Mouse (Mus musculus) cerebral cortex, adult 2 months (tissue): Measurements from ENCODE around the gene Tmem242.

Source experiments
- WGBS: fragments of 180-500 bp; shearing (Covaris S2); methylation state at CpG from one replicate; pipeline ENCODE4 v1.1.7; 2018; 5-methylcytosine and 5-hydroxymethylcytosine counted together

Gene Tmem242

GRCm38 (mm10) chr17:5416518-5416917 lies 23.5 kb downstream of the Tmem242 start:
- WGBS, result 90% methylated on average over 3 of the region's 3 CpGs

- WGBS, result 98% methylated on average over 3 of the region's 3 CpGs
Observed at GRCm38 (mm10) chr17:5414041-5414440, 26.0 kb downstream of the Tmem242 start.

DNA sequence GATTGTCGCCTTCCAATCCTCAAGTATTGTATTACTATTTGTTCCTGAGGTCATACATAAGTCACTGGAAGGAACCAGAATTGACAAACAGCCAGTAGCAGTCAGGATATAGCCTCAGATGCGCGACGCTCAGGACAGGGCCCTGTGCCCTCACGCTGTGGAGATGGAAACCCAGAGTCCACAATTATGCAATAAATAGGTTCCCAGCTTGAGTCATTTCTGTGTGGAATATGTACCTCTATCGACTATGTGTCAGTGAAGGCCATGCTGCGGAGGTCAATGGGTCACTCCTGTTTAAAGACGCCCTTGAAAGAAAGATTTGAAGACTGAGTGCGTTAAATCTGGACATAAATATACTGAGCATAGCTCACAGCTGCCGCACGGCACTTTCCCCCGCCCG lies 26.7 kb downstream of the Tmem242 start:
- 93% methylated on average over 13 of the region's 13 CpGs for WGBS

GRCm38 (mm10) chr17:5412740-5413139 lies 27.3 kb downstream of the Tmem242 start:
- WGBS, result 94% methylated on average over 7 of the region's 7 CpGs

- WGBS, result 97% methylated on average over 8 of the region's 8 CpGs
Observed at GRCm38 (mm10) chr17:5412301-5412700, 27.8 kb downstream of the Tmem242 start.

GRCm38 (mm10) chr17:5411205-5411604 lies 28.9 kb downstream of the Tmem242 start:
- WGBS, result 62% methylated on average over 17 of the region's 17 CpGs

GRCm38 (mm10) chr17:5410336-5410735 lies 29.7 kb downstream of the Tmem242 start:
- 55% methylated on average over 4 of the region's 4 CpGs for WGBS

DNA sequence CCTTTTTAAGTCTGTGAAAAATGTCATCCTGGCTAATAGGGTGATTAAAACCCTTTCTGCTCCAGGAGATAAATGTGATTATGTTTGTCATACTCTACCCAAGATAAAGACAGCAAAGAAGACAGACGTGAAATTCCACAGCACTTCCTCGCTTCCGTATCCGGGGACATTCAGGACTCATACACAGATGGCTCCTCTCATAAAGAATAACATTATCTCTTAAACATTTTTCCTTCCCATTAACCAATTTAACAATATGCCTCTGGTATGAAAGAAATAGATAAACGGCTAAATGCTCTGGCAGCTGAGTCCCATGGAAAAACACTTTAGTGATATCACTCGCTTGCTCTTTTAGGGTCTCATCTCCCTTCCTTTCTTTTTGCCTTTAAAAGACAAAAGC lies 33.0 kb downstream of the Tmem242 start:
- WGBS, result 57% methylated on average over 6 of the region's 6 CpGs

DNA sequence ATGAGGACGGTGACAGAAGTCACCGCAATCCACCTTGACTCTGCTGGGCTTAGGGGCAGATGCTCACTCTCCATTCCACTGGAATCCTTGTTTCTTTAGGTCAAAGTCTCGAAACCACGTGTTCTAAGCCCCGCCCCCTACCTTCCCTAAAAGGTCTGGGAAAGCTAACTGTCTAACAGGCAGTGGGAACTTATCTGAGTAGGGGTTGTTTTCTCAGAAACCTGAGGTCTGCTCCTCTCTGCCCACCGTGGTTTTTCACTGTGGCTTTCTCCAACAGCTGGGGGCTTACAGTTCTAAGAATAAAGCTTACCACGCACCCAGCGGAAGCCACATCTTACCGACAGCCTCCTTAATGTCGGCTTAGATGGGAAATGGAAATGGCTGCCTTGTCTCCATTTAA lies 33.5 kb downstream of the Tmem242 start:
- WGBS, result 41% methylated on average over 10 of the region's 10 CpGs

- WGBS, result 87% methylated on average over 6 of the region's 6 CpGs
Observed at GRCm38 (mm10) chr17:5403885-5404284, 36.2 kb downstream of the Tmem242 start.

DNA sequence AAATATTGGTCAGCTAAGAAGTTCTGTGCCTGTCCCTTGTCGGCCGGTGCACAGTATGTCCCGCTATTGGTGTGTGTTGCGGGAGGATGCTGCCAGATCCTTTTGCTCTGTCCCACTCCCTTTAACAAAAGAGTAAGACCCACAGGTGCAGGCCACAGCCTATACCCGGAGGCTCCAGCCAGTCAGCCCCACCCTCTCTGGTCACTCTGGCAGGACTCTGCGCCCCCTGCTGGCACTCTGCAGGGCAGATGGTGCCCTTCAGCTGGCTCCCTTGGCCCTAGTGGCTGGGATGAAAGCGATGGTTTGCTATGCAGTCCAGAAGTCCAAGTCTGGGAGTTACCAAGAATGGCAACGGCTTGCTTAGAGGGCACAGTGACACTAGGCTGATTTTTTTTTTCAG lies 37.4 kb downstream of the Tmem242 start:
- 33% methylated on average over 8 of the region's 8 CpGs for WGBS

DNA sequence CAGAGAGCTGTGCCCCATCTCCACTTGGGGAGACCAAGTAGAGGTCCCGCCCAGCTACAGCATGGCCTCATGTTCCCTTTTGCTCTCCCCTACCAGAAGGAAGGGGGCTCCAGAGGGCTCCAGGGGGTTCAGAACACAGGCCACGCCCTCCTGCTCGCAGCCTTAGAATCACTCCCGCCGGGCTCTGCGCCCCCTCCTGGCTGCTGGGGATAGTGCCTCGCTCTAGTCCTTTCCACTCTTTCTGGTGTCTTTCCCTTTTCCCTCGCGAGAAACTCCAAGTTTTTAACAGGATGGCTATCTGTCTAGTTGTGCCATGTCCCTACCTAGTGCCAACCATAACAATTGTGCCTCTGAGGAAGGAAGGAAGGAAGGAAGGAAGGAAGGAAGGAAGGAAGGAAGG lies 38.0 kb downstream of the Tmem242 start:
- WGBS, result 13% methylated on average over 9 of the region's 9 CpGs

GRCm38 (mm10) chr17:5401288-5401687 lies 38.8 kb downstream of the Tmem242 start:
- 63% methylated on average over 10 of the region's 10 CpGs for WGBS

- WGBS, result 45% methylated on average over 14 of the region's 14 CpGs
Observed at GRCm38 (mm10) chr17:5400435-5401090, 39.5 kb downstream of the Tmem242 start.

DNA sequence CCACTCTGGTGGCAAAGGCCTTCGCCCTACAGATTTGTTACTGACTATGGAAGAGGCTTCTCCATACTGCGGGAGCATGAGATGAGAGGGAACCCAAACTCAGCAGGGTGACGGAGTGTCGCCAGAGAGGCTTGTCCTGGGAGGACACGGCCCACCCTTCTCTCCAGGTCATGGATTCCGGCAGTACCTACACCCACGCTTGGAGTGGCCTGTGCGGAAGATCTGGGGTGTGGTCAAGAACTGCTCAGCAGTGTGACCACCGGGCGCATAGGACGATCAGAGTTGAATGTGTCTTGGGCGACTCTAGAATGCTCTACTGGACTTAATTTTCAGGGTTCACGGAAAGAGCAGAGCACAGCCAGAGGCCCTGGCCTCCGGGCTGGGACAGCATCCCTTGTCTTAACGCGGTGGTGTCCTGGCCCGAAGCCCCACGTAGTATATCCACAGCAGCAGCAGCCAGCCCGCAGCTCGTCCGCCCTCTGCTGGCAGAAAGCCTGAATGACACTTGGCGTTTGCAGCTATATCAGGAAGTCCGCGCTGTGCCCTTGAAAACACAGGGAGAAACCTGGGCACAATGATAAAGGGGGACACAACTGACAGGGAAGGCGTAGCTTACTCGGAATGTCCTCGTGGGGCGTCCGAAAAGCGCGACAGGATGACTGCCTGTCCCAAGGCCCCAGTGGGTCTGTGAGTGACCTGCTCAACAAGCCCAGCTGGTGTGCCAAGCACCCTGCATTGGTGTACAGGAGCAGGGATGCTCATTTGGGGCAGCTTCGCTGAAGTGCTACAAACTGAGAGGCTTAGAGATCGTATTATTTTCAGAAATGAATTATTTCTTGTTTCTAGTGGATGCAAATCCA lies 42.7 kb downstream of the Tmem242 start:
- 29% methylated on average over 33 of the region's 33 CpGs for WGBS

GRCm38 (mm10) chr17:5396213-5396612 lies 43.8 kb downstream of the Tmem242 start:
- WGBS, result 48% methylated on average over 5 of the region's 5 CpGs

DNA sequence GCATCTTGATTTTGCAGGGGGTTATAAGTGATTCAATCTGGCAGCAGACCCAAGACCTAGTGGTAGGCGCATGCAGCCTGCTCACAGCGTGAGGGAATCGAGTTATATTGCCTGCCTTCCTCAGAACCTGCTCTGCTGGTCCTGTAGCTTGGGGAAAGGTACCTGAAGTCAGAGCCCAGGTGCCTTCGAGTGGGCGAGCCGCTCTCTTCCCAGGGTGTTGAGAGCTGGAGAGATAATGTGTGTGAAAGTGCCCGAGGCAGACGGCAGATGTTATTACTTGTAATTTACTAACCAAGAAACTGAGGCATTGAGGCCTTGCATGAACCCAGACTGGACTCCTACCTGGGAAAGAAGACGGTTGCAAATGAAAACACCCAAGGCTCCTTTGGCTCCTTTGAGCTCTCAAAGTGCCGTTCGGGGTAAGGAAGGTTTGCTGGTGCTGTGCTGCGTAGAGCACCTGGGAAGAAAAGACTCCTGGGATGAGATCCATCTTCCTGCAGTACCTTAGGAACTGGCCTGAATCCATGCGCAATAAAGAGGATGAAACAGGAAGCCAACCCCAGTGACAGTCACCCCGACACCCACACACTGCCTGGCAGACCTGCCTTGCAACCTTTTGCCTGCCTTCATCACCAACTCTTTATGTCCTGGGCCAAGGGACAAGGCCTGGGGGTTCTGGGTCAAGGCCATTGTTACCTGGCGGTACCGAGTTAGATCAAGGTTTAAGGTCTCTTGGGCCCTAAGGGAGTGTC lies 44.4 kb downstream of the Tmem242 start:
- 88% methylated on average over 16 of the region's 16 CpGs for WGBS

GRCm38 (mm10) chr17:5390682-5391081 lies 49.4 kb downstream of the Tmem242 start:
- 57% methylated on average over 10 of the region's 10 CpGs for WGBS

GRCm38 (mm10) chr17:5388351-5388750 lies 51.7 kb downstream of the Tmem242 start:
- WGBS, result 85% methylated on average over 3 of the region's 3 CpGs

- 83% methylated on average over 12 of the region's 12 CpGs for WGBS
Observed at GRCm38 (mm10) chr17:5386885-5387545, 53.0 kb downstream of the Tmem242 start.

DNA sequence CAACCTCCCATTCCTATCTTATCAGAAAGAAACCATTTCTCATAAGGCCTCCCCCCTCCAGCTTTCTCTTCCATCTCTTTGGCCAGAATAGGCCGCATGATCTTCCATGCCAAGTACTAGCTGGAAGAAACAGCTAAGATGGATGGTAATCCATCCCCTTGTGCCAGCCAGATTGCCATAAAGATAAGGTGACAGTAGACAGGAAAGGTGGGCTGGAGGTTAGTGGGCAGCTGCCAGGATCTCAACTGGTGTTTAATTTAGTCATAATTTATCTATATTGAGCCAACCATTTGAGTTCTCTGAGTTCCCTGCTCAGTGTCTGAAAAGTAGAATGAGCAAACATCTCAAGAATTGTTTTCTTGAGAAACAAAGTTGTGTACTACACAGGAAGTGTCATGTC lies 54.4 kb downstream of the Tmem242 start:
- 100% methylated on average over 1 of the region's 1 CpGs for WGBS

DNA sequence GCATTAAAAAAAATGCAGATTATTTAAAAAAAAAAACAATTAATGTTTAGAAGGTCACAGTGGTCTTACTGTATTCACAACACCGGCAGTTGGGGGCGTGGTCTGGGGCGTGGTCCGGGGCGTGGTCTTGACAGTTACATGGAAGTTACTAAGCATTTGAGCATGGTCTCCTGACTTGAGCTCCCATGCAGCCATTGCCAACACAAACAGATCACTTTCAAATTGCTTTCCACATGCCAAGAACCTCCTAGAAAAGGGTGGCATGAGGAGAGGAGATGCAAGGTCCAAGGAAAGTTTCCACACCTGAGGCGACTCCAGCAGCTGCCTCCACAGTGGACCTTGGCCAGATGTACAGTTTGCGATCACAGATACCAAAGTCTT lies 62.1 kb downstream of the Tmem242 start:
- WGBS, result 30% methylated on average over 7 of the region's 7 CpGs
